ENCODE assay signal across 22 mouse cellular contexts in genomic region chr13:97558884-97559283, GRCm38 (mm10).
DNase-seq lines count a peak whose midpoint lies in the region; ATAC-seq and TF ChIP-seq lines count a peak whose summit lies in the region.
"Had no signal": no experiment of that assay in that cellular context is flagged by ENCODE, and none has a peak within 500 bp of the region (broad histone marks: within the 10 kb centered on the region; RNA-seq: fewer than 3 reads in every experiment).

No protein-coding gene starts in this region.

- H3K27me3 ChIP-seq in stomach, postnatal 0 days (ENCODE audit: control insufficient read depth, insufficient read depth, low read length) = no peaks in the 10 kb centered on the region
- H3K27me3 ChIP-seq: CH12.LX; embryonic facial prominence, embryonic 13.5 days; forebrain, embryonic 13.5 days; hindbrain, embryonic 12.5 days; hindbrain, embryonic 15.5 days; Patski had no signal

- no peak overlapping the region for H3K9ac ChIP-seq in stomach, postnatal 0 days (ENCODE audit: low read length)
- H3K9ac ChIP-seq: embryonic facial prominence, embryonic 13.5 days; forebrain, embryonic 13.5 days; hindbrain, embryonic 12.5 days; hindbrain, embryonic 15.5 days had no signal

- WGBS in macrophage (ENCODE audit: missing documents) = 38% methylated on average over 3 of the region's 3 CpGs
- WGBS in stomach, postnatal 0 days = 89% methylated on average over 3 of the region's 3 CpGs

- H3K9me3 ChIP-seq in stomach, postnatal 0 days (ENCODE audit: control insufficient read depth, low read length) = no peaks in the 10 kb centered on the region
- H3K9me3 ChIP-seq: embryonic facial prominence, embryonic 10.5 days; embryonic facial prominence, embryonic 13.5 days; forebrain, embryonic 13.5 days; G1E; hindbrain, embryonic 12.5 days; hindbrain, embryonic 15.5 days had no signal

- no peak for TF ChIP-seq CTCF in layer of hippocampus, adult 2 months (conservative IDR thresholded peaks at IDR 0.05)
- TF ChIP-seq CTCF in stomach, postnatal 0 days (IDR thresholded peaks at IDR 0.05; ENCODE audit: low read depth) = no peak

- H3K79me2 ChIP-seq in macrophage (ENCODE audit: inconsistent target) = no peaks in the 10 kb centered on the region; the same call in 1 of the 2 replicates

- 0 out of 2 replicates have a peak, but pooled peaks cover 2% of the 10 kb centered on the region for H3K36me3 ChIP-seq in macrophage (ENCODE audit: inconsistent target)
- H3K36me3 ChIP-seq in stomach, postnatal 0 days (ENCODE audit: control insufficient read depth, insufficient read depth, low read length) = no peaks in the 10 kb centered on the region
- H3K36me3 ChIP-seq: embryonic facial prominence, embryonic 10.5 days; embryonic facial prominence, embryonic 13.5 days; forebrain, embryonic 10.5 days; G1E; hindbrain, embryonic 12.5 days; hindbrain, embryonic 15.5 days had no signal

- no peak for DNase-seq in layer of hippocampus, adult 2 months (ENCODE audit: low spot score in 2 of 2)
- DNase-seq in layer of hippocampus, adult 9-11 months = no peak
- DNase-seq in stomach, postnatal 0 days (ENCODE audit: low spot score) = no peak
- DNase-seq in embryo, embryonic 11 days = no peak
- no peak for DNase-seq in adrenal gland, postnatal 25 days
- DNase-seq: adrenal gland, adult 2 months; adrenal gland, postnatal 14 days; gastrocnemius, postnatal 10 days; gastrocnemius, postnatal 36 days had no signal

- no peak for TF ChIP-seq EP300 in stomach, postnatal 0 days (optimal IDR thresholded peaks at IDR 0.05)

- no peak overlapping the region for H3K4me3 ChIP-seq in layer of hippocampus, adult 2 months
- no peak overlapping the region for H3K4me3 ChIP-seq in brown adipose tissue, adult 24 weeks (ENCODE audit: insufficient read depth, low read depth, low read length)
- H3K4me3 ChIP-seq in macrophage (ENCODE audit: inconsistent target) = no peak overlapping the region
- no peak overlapping the region for H3K4me3 ChIP-seq in stomach, postnatal 0 days (ENCODE audit: low read depth, low read length)
- H3K4me3 ChIP-seq: embryonic facial prominence, embryonic 10.5 days; embryonic facial prominence, embryonic 13.5 days; forebrain, embryonic 10.5 days; forebrain, embryonic 13.5 days; hindbrain, embryonic 12.5 days; hindbrain, embryonic 15.5 days had no signal

- peak overlapping the region; percentile 90 for H3K27ac ChIP-seq in layer of hippocampus, adult 2 months
- 0 out of 2 replicates have a peak overlapping the region, but pooled peaks have one; percentile 15 for H3K27ac ChIP-seq in brown adipose tissue, adult 24 weeks (replicated peaks; ENCODE audit: low read depth, low read length)
- peak overlapping the region; percentile 82 for H3K27ac ChIP-seq in macrophage
- H3K27ac ChIP-seq in stomach, postnatal 0 days (replicated peaks) = no peak overlapping the region
- H3K27ac ChIP-seq: embryonic facial prominence, embryonic 10.5 days; embryonic facial prominence, embryonic 13.5 days; forebrain, embryonic 10.5 days; forebrain, embryonic 13.5 days; hindbrain, embryonic 12.5 days; hindbrain, embryonic 15.5 days had no signal

- H3K4me1 ChIP-seq in brown adipose tissue, adult 24 weeks (ENCODE audit: control insufficient read depth, insufficient read depth, insufficient read length, low read length) = no peaks in the 10 kb centered on the region
- H3K4me1 ChIP-seq in stomach, postnatal 0 days (replicated peaks; ENCODE audit: control insufficient read depth, insufficient read depth) = no peaks in the 10 kb centered on the region
- H3K4me1 ChIP-seq: embryonic facial prominence, embryonic 10.5 days; hindbrain, embryonic 12.5 days; hindbrain, embryonic 15.5 days had no signal

- H3K4me2 ChIP-seq in stomach, postnatal 0 days (replicated peaks; ENCODE audit: low read depth) = no peak overlapping the region
- H3K4me2 ChIP-seq: embryonic facial prominence, embryonic 13.5 days; forebrain, embryonic 13.5 days; heart, embryonic 11.5 days; hindbrain, embryonic 12.5 days; hindbrain, embryonic 15.5 days had no signal

- no peak for ATAC-seq in stomach, postnatal 0 days (ENCODE audit: low FRiP score, low TSS enrichment)
- ATAC-seq: forebrain, embryonic 13.5 days; forebrain, embryonic 16.5 days; Patski had no signal
